Mouse (Mus musculus) right cerebral cortex, postnatal 36 days (tissue): Measurements from ENCODE around the gene Cacnb1.

Source experiments
- DNase-seq, 2 experiments: peaks; one replicate each; pipeline ENCODE4 v3.0.0; 2022; ENCODE audit warnings: low spot score in 2 of 2, mixed read lengths in 1 of 2

Cacnb1 gene

GRCm38 (mm10) chr11:97987551-97988526 is 35.0 kb downstream of the Cacnb1 start:
- DNase-seq = peak; percentile 93 to 94

GRCm38 (mm10) chr11:97986738-97987465 is 35.9 kb downstream of the Cacnb1 start:
- no peak for DNase-seq

- no peak for DNase-seq
Observed at GRCm38 (mm10) chr11:97985727-97986677, 36.8 kb downstream of the Cacnb1 start, which contains the start of gene Plxdc1. Plxdc1 (minus strand) TSS chr11:97986444.

GRCm38 (mm10) chr11:97983983-97984382 is 38.9 kb downstream of the Cacnb1 start:
- DNase-seq = no peak

- no peak for DNase-seq
Observed at GRCm38 (mm10) chr11:97983506-97983905, 39.3 kb downstream of the Cacnb1 start.

GRCm38 (mm10) chr11:97982721-97983120 is 40.1 kb downstream of the Cacnb1 start:
- DNase-seq = no peak

GRCm38 (mm10) chr11:97980531-97980966 is 42.3 kb downstream of the Cacnb1 start:
- DNase-seq = no peak

- no peak for DNase-seq
Observed at GRCm38 (mm10) chr11:97979824-97980495, 42.9 kb downstream of the Cacnb1 start.

- no peak for DNase-seq
Observed at GRCm38 (mm10) chr11:97978392-97978791, 44.4 kb downstream of the Cacnb1 start.

- DNase-seq = no peak
Observed at GRCm38 (mm10) chr11:97977797-97978196, 45.0 kb downstream of the Cacnb1 start.

GRCm38 (mm10) chr11:97974746-97975145 is 48.1 kb downstream of the Cacnb1 start:
- no peak for DNase-seq

- no peak for DNase-seq
Observed at GRCm38 (mm10) chr11:97974141-97974540, 48.7 kb downstream of the Cacnb1 start.

GRCm38 (mm10) chr11:97972434-97972833 is 50.4 kb downstream of the Cacnb1 start:
- DNase-seq = no peak

GRCm38 (mm10) chr11:97971232-97971631 is 51.6 kb downstream of the Cacnb1 start:
- peak; percentile 85 to 88 for DNase-seq

GRCm38 (mm10) chr11:97970771-97971170 is 52.1 kb downstream of the Cacnb1 start:
- DNase-seq = no peak

GRCm38 (mm10) chr11:97968385-97968784 is 54.4 kb downstream of the Cacnb1 start:
- DNase-seq = no peak

- no peak for DNase-seq
Observed at GRCm38 (mm10) chr11:97967114-97967513, 55.7 kb downstream of the Cacnb1 start.

- DNase-seq = no peak
Observed at GRCm38 (mm10) chr11:97960907-97961306, 61.9 kb downstream of the Cacnb1 start.

GRCm38 (mm10) chr11:97959300-97959680 is 63.5 kb downstream of the Cacnb1 start:
- DNase-seq = no peak

GRCm38 (mm10) chr11:97958641-97959299 is 64.1 kb downstream of the Cacnb1 start:
- DNase-seq = no peak
